Mouse (Mus musculus) brain, embryonic 18.5 days (tissue): ENCODE results near the gene Ssr1.

Experiments
- DNase-seq: peaks from one replicate; pipeline ENCODE4 v3.0.0-alpha.2; 2012; ENCODE audit warnings: low read depth, low spot score

Ssr1 gene

GRCm38 (mm10) chr13:37946734-37947133, 47.3 kb downstream of the Ssr1 start:
- no peak for DNase-seq

DNA sequence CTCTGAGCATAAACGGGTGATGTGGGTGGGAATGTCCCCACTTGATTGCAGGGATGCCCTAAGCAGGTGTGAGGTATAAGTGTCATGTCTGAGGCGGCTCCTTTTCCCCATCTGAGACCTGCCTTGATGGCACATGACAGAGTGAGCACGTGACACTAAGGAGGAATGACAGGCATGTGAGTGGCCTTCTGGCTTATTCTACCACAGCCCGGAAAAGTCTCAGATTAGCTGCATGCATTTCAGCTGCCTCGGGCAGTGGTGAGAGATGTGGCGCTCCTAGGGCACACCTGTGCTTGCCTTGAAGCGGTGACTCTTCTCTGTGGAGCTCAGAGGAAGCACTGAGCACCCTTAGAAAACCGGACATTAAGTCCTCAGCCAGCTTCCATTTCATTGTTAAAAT, 48.6 kb downstream of the Ssr1 start:
- no peak for DNase-seq

DNA sequence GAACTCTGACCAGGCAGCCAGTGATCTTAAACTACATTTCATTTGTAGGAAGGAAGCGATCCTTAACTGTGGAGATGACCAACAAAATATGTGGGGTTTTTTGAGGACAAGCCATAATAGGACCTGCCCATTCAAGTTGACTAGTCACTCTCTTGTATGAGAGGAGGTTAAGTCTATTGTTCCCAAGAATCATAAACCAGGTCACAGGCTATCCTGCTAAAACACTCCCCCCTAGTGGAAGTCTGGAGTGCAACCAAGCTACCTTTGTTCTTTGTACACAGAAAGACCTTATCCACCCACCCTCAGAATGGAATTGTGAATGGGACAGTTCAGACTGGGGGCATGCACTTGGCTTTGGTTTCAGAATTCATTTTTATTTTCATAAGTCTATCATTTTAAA, 49.7 kb downstream of the Ssr1 start:
- DNase-seq: no peak

GRCm38 (mm10) chr13:37943466-37943865, 50.6 kb downstream of the Ssr1 start:
- DNase-seq: no peak

DNA sequence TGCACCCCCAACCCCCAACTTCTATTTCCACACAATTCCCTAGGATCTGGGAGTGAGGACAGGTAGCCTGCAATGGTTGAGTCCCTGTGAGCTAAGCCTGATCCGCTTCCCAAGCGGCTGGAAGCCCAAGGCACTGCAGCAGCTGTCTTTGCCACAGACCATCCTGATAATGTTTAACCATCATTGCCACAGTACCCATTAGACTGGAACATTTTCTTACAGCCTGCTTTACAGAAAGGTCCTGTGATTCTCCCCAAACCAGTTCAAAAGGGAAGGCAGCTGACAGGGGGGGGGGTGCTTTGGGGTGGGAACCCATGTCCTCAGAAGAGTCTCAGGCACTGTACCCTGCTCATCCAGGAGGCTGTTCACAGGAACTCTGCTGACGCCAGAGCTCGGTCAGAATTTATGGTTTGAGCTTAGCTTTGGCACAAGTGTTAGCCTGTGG, 51.1 kb downstream of the Ssr1 start:
- no peak for DNase-seq

DNA sequence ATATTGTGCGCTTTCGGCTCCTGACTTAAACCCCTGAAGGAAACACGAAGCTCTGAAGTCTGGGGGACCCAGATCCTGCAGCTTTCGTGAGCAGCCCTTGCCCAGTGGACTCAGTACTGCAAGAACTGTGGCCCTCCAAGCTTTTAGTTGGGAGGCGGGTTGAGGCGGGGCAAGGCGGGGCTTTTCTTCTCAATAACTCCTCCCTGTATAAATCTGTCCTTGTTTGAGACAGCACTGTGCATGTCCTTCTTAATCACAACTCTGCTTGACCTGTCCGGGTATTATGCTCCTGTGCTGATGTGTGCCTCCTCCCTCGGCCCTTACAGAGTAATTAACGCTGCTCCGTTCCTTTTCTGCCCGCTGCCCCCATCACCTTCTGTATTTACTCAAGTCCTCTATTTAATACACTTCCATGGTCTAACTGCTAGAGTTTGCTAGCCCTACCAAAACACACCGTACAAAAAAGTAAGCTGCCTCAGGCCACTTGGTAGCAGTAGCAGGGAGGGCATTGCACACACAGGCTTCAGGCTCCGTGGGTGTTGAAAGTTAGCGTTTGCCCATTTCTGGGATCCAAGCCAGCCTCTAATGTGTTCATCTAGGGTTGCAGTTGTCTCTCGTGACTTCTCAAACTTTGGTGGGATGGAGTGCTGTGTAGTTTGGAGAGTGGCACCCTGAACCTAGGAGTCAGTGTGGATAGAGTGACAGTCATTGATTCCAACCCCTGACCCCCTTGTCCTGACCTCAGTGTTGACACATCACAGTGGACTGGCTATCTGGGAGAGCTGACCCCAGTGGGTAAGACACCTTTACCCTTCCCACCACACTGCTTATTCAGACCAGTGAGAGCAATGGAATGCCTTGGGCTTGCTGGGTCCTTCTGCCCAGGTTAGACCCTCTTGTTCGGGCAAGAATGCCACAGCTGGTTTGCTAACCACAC, 51.8 kb downstream of the Ssr1 start:
- no peak for DNase-seq

GRCm38 (mm10) chr13:37941138-37941645, 52.8 kb downstream of the Ssr1 start:
- no peak for DNase-seq

DNA sequence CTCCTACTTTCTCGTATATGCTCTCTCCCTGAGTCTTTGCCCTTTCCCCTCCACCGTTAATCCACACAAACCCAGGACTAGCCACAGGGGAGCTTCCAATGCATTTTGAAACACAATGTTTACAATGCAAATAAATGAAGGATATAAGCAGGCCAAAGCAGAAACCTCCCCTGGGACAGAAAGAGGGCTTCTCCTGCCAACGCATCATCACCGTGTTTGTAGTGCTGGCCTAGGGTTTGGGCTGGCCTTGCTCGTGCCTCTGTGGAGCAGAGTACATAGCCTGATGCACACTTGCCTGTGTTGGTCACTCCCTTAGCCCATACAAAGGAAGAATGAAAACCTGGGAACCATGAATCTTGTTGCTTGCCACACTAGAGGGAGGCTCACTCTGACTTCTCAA, 53.4 kb downstream of the Ssr1 start:
- no peak for DNase-seq

DNA sequence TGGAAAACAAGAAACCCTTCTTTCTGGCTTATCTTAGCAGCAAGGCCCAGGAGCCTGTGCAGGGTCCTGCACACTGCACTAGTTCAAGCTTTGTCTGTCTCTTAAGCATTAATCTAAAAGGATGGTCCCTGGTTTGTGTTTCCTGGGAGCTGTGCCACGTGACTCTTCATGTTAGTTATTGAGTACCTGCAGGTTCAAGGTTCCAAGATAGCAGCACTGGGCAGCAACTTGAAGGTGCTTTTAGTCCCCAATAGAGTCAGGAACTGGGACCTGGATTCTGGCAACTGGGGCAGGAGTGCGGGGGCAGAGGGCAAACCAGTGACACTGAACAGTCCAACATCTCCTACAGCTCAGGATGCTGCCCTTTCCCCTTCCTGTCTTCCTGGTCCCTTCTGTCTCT, 53.9 kb downstream of the Ssr1 start:
- no peak for DNase-seq

DNA sequence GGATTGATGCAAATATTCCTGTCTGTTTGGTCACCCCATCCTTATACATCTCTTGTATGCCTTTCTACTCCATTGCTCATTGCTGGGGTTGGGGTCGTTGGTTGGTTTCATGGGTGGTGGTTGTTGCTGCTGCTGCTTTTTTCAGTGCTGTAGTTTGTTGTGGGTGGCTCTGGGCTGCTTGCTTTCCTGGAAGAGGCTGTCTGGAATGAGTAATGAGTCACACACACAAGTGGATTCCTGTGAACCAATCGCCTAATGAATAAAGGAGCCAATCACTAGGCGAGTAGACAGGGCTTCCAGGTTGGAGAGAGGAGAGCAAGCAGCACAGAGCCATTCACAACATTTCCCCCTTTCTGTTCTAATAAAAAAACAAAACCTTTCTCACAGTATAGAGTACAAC, 57.7 kb downstream of the Ssr1 start:
- DNase-seq: no peak

DNA sequence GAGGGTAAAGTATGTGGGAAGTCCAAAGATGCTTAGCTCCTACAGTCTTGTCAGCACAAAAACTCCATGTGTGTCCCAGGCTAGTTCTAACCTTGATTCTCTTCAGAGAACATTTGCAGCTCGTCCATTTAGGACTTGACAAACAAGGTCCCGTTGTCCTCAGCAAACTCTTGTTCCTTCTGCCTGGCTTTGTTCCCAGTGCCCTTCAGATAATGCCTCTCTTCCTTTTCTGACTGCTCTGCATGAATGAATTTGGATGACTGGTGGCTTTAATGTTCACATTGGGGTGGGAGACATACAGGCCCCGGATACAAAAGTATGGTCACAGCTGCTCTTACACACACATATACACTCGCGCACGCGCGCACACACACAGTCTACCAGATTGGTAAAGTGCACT, 59.1 kb downstream of the Ssr1 start:
- no peak for DNase-seq

DNA sequence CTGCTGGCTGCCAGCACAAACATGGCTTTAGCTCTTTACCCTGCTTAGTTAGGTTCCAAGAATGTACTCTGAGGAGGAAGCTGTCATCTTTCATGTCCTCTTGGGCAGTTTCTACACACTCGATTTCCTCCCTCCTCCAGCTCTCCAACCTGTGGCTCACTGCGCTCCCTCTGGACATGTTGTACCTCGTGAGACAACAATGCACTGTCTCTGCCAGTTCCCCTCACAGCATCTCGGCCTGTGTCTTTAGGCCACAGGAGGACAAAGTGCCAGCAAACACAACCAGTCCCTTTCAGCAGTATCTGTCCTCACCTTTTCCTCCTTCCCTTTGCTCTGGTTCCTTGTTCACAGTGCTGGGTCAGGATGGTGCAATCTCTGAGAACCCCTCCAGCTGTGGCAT, 59.9 kb downstream of the Ssr1 start:
- no peak for DNase-seq

- DNase-seq: no peak
These were observed 62.7 kb downstream of the Ssr1 start for GRCm38 (mm10) chr13:37931210-37931922.

GRCm38 (mm10) chr13:37930621-37931020, 63.4 kb downstream of the Ssr1 start:
- no peak for DNase-seq

- no peak for DNase-seq
These were observed 63.9 kb downstream of the Ssr1 start for GRCm38 (mm10) chr13:37930091-37930490.

GRCm38 (mm10) chr13:37929532-37929931, 64.5 kb downstream of the Ssr1 start:
- no peak for DNase-seq

- DNase-seq: no peak
These were observed 67.6 kb downstream of the Ssr1 start for GRCm38 (mm10) chr13:37926394-37926793.

GRCm38 (mm10) chr13:37924461-37924948, 69.5 kb downstream of the Ssr1 start:
- DNase-seq: no peak

GRCm38 (mm10) chr13:37923643-37924460, 70.2 kb downstream of the Ssr1 start:
- no peak for DNase-seq

DNA sequence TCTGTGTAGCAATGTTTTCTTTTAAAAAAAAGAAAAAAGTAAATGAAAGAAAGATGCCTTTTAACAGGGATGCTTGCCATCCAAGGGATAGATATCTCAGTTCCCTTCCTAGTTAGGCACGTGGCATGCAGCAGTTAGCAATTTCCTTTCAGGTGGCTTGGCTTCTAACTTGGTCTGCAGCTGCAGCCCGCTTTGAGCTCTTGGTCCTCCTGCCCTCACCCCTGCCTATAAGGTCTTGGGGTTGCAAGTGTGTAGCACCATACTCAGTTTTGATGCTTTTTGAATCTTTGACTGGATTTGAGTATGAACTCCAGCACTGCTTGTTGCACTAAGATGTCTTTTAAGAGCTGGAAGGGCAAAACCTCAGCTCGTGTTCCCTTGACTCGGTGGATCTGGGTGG, 70.9 kb downstream of the Ssr1 start:
- no peak for DNase-seq

DNA sequence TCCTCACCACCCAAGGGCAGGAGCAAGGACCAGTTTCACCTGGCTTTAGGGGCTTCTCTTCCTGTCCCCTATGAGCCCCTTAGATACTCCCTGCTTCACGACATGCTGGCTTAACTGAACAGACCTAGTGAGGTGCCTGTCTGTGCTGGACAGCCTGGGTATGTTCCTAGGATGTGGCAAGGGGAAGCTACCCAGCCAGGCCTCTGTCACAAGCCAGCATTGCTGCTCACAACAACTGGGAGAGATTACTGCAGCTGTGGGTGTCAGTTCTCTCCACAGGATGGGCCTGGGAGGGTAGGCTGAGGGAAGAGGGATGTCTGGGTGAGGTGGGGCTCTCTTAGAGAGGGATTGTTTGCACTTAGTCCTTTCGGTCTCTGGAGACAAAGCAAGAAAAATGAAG, 73.3 kb downstream of the Ssr1 start:
- no peak for DNase-seq
